Mouse (Mus musculus) spleen, adult 2 months (tissue): ENCODE results near the gene App. TPM values are rescaled to one million over a fixed set of nuclear protein-coding genes. Genes with fewer than 3 reads are reported as not detected.

Experiments
- DNase-seq, 2 experiments: peaks; one replicate each; pipeline versions ENCODE4 v3.0.0 to v3.0.0-alpha.2; 2012 to 2021; ENCODE audit warnings: low spot score in 2 of 2, low read depth in 1 of 2
- H3K27ac ChIP-seq: fragments of 200-500 bp; 2 replicates; pipeline ENCODE4 v1.5.1; 2012; ENCODE audit warnings: low read length, inconsistent platforms; ENCODE audit not compliant: insufficient read depth
- H3K27me3 ChIP-seq: fragments of 200-500 bp; 2 replicates; pipeline ENCODE4 v1.6.1; 2012; ENCODE audit warnings: mild to moderate bottlenecking, moderate library complexity, low read length, inconsistent platforms; ENCODE audit not compliant: control insufficient read depth, insufficient read depth
- H3K36me3 ChIP-seq: fragments of 200-500 bp; 2 replicates; pipeline ENCODE4 v1.6.1; 2012; ENCODE audit warnings: mild to moderate bottlenecking, low read length, inconsistent platforms; ENCODE audit not compliant: control insufficient read depth, insufficient read depth
- H3K4me1 ChIP-seq: fragments of 200-500 bp; 2 replicates; pipeline ENCODE4 v1.6.1; 2011; ENCODE audit warnings: inconsistent platforms; ENCODE audit not compliant: control insufficient read depth, insufficient read depth, insufficient read length
- H3K4me3 ChIP-seq: fragments of 200-500 bp; 2 replicates; pipeline ENCODE4 v1.5.1; 2011; ENCODE audit warnings: mild to moderate bottlenecking, inconsistent platforms; ENCODE audit not compliant: insufficient read depth, insufficient read length; ENCODE audit errors: extremely low read depth
- CTCF ChIP-seq: fragments of 200-500 bp; IDR thresholded peaks from 2 replicates; pipeline ENCODE4 v1.5.1; 2011; ENCODE audit warnings: mild to moderate bottlenecking, inconsistent platforms; ENCODE audit not compliant: insufficient read depth, insufficient read length, insufficient replicate concordance; ENCODE audit errors: extremely low read depth
- POLR2A ChIP-seq: fragments of 200-500 bp; IDR thresholded peaks from 2 replicates; pipeline ENCODE4 v1.6.1; 2011; ENCODE audit warnings: low read depth, low read length, inconsistent platforms
- WGBS: fragments of 180-500 bp; shearing (Covaris S2); methylation state at CpG from one replicate; pipeline ENCODE4 v1.1.7; 2018; 5-methylcytosine and 5-hydroxymethylcytosine counted together
- polyA plus RNA-seq: library from polyadenylated mRNA; depleted of rRNA; stranded (reverse); fragments of >200 nt; gene quantifications from 2 replicates; pipeline ENCODE4 v1.2.3, GENCODE M21; 2012

App gene
- polyA plus RNA-seq, 1 experiment, result 80.0 TPM

- H3K4me1 ChIP-seq, result peaks cover 3% of the 10 kb centered on the region; the same call in 1 of the 2 replicates
- no peaks in the 10 kb centered on the region for H3K36me3 ChIP-seq
- no peak overlapping the region for H3K4me3 ChIP-seq
- DNase-seq, result no peak
- TF ChIP-seq POLR2A, result no peak
- TF ChIP-seq CTCF, result no peak
- no peaks in the 10 kb centered on the region for H3K27me3 ChIP-seq
- 95% methylated on average over 11 of the region's 11 CpGs for WGBS
- no peak overlapping the region for H3K27ac ChIP-seq
Observed at GRCm38 (mm10) chr16:85145369-85145768, 28.2 kb downstream of the App start.

- Histone ChIP-seq H3K27me3 (no peaks in the 10 kb centered on the region), H3K4me3 (no peak overlapping the region), H3K4me1 (peaks cover 3% of the 10 kb centered on the region; the same call in 1 of the 2 replicates), H3K27ac (no peak overlapping the region), H3K36me3 (no peaks in the 10 kb centered on the region)
- DNase-seq, result no peak
- TF ChIP-seq CTCF (no peak), POLR2A (no peak)
- 92% methylated on average over 6 of the region's 6 CpGs for WGBS
Observed at GRCm38 (mm10) chr16:85144401-85144800, 29.2 kb downstream of the App start.

GRCm38 (mm10) chr16:85143863-85144262, 29.7 kb downstream of the App start:
- H3K27me3 ChIP-seq, result no peaks in the 10 kb centered on the region

GRCm38 (mm10) chr16:85143188-85143587, 30.4 kb downstream of the App start:
- Histone ChIP-seq H3K27ac (no peak overlapping the region), H3K4me3 (no peak overlapping the region), H3K27me3 (no peaks in the 10 kb centered on the region), H3K4me1 (no peaks in the 10 kb centered on the region; the same call in 1 of the 2 replicates), H3K36me3 (no peaks in the 10 kb centered on the region)
- WGBS, result 87% methylated on average over 3 of the region's 3 CpGs
- TF ChIP-seq CTCF (no peak), POLR2A (no peak)
- no peak for DNase-seq

More at GRCm38 (mm10) chr16:85143863-85144262, 29.7 kb downstream of the App start:
- TF ChIP-seq CTCF (no peak), POLR2A (no peak)
- Histone ChIP-seq H3K4me3 (no peak overlapping the region), H3K27ac (no peak overlapping the region), H3K4me1 (peaks cover 3% of the 10 kb centered on the region; the same call in 1 of the 2 replicates), H3K36me3 (no peaks in the 10 kb centered on the region)
- no peak for DNase-seq
- WGBS, result 86% methylated on average over 3 of the region's 3 CpGs

GRCm38 (mm10) chr16:85141404-85141803, 32.2 kb downstream of the App start:
- H3K27ac ChIP-seq, result no peak overlapping the region
- no peaks in the 10 kb centered on the region for H3K27me3 ChIP-seq
- no peak overlapping the region for H3K4me3 ChIP-seq
- H3K36me3 ChIP-seq, result no peaks in the 10 kb centered on the region
- TF ChIP-seq CTCF (no peak), POLR2A (no peak)
- DNase-seq, result no peak
- H3K4me1 ChIP-seq, result no peaks in the 10 kb centered on the region; the same call in 1 of the 2 replicates
- 80% methylated on average over 4 of the region's 4 CpGs for WGBS

- TF ChIP-seq CTCF, result no peak
- TF ChIP-seq POLR2A, result no peak
- no peak for DNase-seq
- WGBS, result 86% methylated on average over 9 of the region's 9 CpGs
- Histone ChIP-seq H3K27me3 (no peaks in the 10 kb centered on the region), H3K36me3 (no peaks in the 10 kb centered on the region), H3K4me1 (no peaks in the 10 kb centered on the region), H3K4me3 (no peak overlapping the region), H3K27ac (no peak overlapping the region)
Observed at GRCm38 (mm10) chr16:85139178-85139604, 34.4 kb downstream of the App start.

- no peak overlapping the region for H3K4me3 ChIP-seq
- TF ChIP-seq CTCF, result no peak
- TF ChIP-seq POLR2A, result no peak
- DNase-seq, result no peak
- H3K27ac ChIP-seq, result no peak overlapping the region
- no peaks in the 10 kb centered on the region for H3K36me3 ChIP-seq
- H3K4me1 ChIP-seq, result no peaks in the 10 kb centered on the region
- H3K27me3 ChIP-seq, result no peaks in the 10 kb centered on the region
- 86% methylated on average over 11 of the region's 11 CpGs for WGBS
Observed at GRCm38 (mm10) chr16:85137348-85137747, 36.2 kb downstream of the App start.
